Mouse (Mus musculus) limb, embryonic 14.5 days (tissue): ENCODE measurements around the gene Gipc2. TPM values are rescaled to one million over a fixed set of nuclear protein-coding genes. Genes with fewer than 3 reads are reported as not detected.

ENCODE experiments used
- ATAC-seq: fragments of 200-750 bp; cut with Nextera tagmentation; 2 replicates; pipeline ENCODE4 v1.8.0; 2017; ENCODE audit warnings: low read depth, moderate number of reproducible peaks, moderate TSS enrichment; ENCODE audit not compliant: low FRiP score
- DNase-seq: peaks from one replicate; pipeline ENCODE4 v3.0.0-alpha.2; 2015; ENCODE audit warnings: low spot score
- H3K27ac ChIP-seq: fragments of 300-500 bp; sonication (generic); replicated peaks from 2 replicates; pipeline ENCODE4 v1.5.1; 2014; ENCODE audit warnings: low read depth, mild to moderate bottlenecking, low read length, moderate library complexity, mixed read lengths
- H3K27me3 ChIP-seq: fragments of 300-500 bp; sonication (generic); 2 replicates; pipeline ENCODE4 v1.6.1; 2014; ENCODE audit warnings: low read length, mixed read lengths; ENCODE audit not compliant: control insufficient read depth, insufficient read depth
- H3K36me3 ChIP-seq: fragments of 300-500 bp; sonication (generic); 2 replicates; pipeline ENCODE4 v1.6.1; 2014; ENCODE audit warnings: mild to moderate bottlenecking, low read length, moderate library complexity, mixed read lengths; ENCODE audit not compliant: control insufficient read depth, insufficient read depth
- H3K4me1 ChIP-seq: fragments of 300-500 bp; sonication (generic); 2 replicates; pipeline ENCODE4 v1.6.1; 2014; ENCODE audit warnings: antibody characterized with exemption, low read length, mixed read lengths; ENCODE audit not compliant: control insufficient read depth, insufficient read depth
- H3K4me2 ChIP-seq: fragments of 300-500 bp; sonication (generic); replicated peaks from 2 replicates; pipeline ENCODE4 v1.6.1; 2014; ENCODE audit warnings: low read depth, mild to moderate bottlenecking, low read length, moderate library complexity; ENCODE audit not compliant: severe bottlenecking
- H3K4me3 ChIP-seq: fragments of 300-500 bp; sonication (generic); replicated peaks from 2 replicates; pipeline ENCODE4 v1.5.1; 2014; ENCODE audit warnings: low read length
- H3K9ac ChIP-seq: fragments of 300-500 bp; sonication (generic); 2 replicates; pipeline ENCODE4 v1.6.1; 2014; ENCODE audit warnings: mild to moderate bottlenecking, low read depth, low read length, moderate library complexity; ENCODE audit not compliant: severe bottlenecking
- H3K9me3 ChIP-seq: fragments of 300-500 bp; sonication (generic); 2 replicates; pipeline ENCODE4 v1.6.1; 2016; ENCODE audit warnings: low read length; ENCODE audit not compliant: control insufficient read depth
- POLR2A ChIP-seq: fragments of 200-500 bp; IDR thresholded peaks from 2 replicates; pipeline ENCODE4 v1.8.0; 2012; ENCODE audit warnings: inconsistent platforms, mild to moderate bottlenecking, moderate library complexity, borderline replicate concordance; ENCODE audit not compliant: insufficient read depth, insufficient read length; ENCODE audit errors: extremely low read depth
- WGBS: fragments of 180-500 bp; shearing (Covaris S2); extraction: QIAGEN DNeasy Blood & Tissue Kit; methylation state at CpG from one replicate; pipeline ENCODE4 v1.1.7; 2014; 5-methylcytosine and 5-hydroxymethylcytosine counted together
- polyA plus RNA-seq, 2 experiments: library from polyadenylated mRNA; depleted of rRNA in 1 of 2; stranded (reverse) in 1 of 2; unstranded in 1 of 2; fragments of >200 nt; fragmentation: Nextera tagmentation in 1 of 2; extraction: Ambion mirVana in 1 of 2; gene quantifications; 2 replicates each; pipeline versions ENCODE4 v1.2.1 to v1.2.3; 2012 to 2014

Gipc2 gene
- polyA plus RNA-seq, 2 experiments: 2.6 to 4.3 TPM

- Histone ChIP-seq H3K4me1 (no peaks in the 10 kb centered on the region), H3K9ac (no peak overlapping the region), H3K9me3 (no peaks in the 10 kb centered on the region), H3K4me2 (no peak overlapping the region), H3K36me3 (no peaks in the 10 kb centered on the region), H3K27ac (no peak overlapping the region), H3K4me3 (no peak overlapping the region), H3K27me3 (no peaks in the 10 kb centered on the region)
- 78% methylated on average over 5 of the region's 5 CpGs for WGBS
- no peak for TF ChIP-seq POLR2A
- ATAC-seq (no peak), DNase-seq (no peak)
Observed at GRCm38 (mm10) chr3:152154095-152154494, 11.9 kb downstream of the Gipc2 start.

GRCm38 (mm10) chr3:152153152-152153551 is 12.9 kb downstream of the Gipc2 start:
- WGBS: 77% methylated on average over 2 of the region's 2 CpGs
- Histone ChIP-seq H3K27me3 (no peaks in the 10 kb centered on the region), H3K36me3 (no peaks in the 10 kb centered on the region), H3K9me3 (no peaks in the 10 kb centered on the region), H3K4me1 (no peaks in the 10 kb centered on the region), H3K4me3 (no peak overlapping the region), H3K27ac (no peak overlapping the region), H3K9ac (no peak overlapping the region), H3K4me2 (no peak overlapping the region)
- ATAC-seq (no peak), DNase-seq (no peak)
- no peak for TF ChIP-seq POLR2A

GRCm38 (mm10) chr3:152152483-152152804 is 13.6 kb downstream of the Gipc2 start:
- Histone ChIP-seq H3K36me3 (no peaks in the 10 kb centered on the region), H3K27me3 (no peaks in the 10 kb centered on the region), H3K9me3 (no peaks in the 10 kb centered on the region), H3K4me3 (no peak overlapping the region), H3K4me2 (no peak overlapping the region), H3K9ac (no peak overlapping the region), H3K4me1 (no peaks in the 10 kb centered on the region), H3K27ac (no peak overlapping the region)
- no peak for DNase-seq
- ATAC-seq: no peak
- TF ChIP-seq POLR2A: no peak
- 92% methylated on average over 1 of the region's 1 CpGs for WGBS

- no peaks in the 10 kb centered on the region for H3K27me3 ChIP-seq
- H3K9me3 ChIP-seq: no peaks in the 10 kb centered on the region
- H3K27ac ChIP-seq: no peak overlapping the region
- ATAC-seq (no peak), DNase-seq (no peak)
- H3K4me3 ChIP-seq: 0 out of 2 replicates have a peak overlapping the region, but pooled peaks have one; percentile 11
- no peak overlapping the region for H3K9ac ChIP-seq
- no peaks in the 10 kb centered on the region for H3K36me3 ChIP-seq
- H3K4me2 ChIP-seq: peak overlapping the region; percentile 33; the same call in 1 of the 2 replicates
- H3K4me1 ChIP-seq: no peaks in the 10 kb centered on the region
- no peak for TF ChIP-seq POLR2A
- WGBS: 50% methylated on average over 24 of the region's 29 CpGs
Observed at GRCm38 (mm10) chr3:152151725-152152482, 14.1 kb downstream of the Gipc2 start.

- DNase-seq (no peak), ATAC-seq (no peak)
- H3K9ac ChIP-seq: no peak overlapping the region
- H3K27me3 ChIP-seq: no peaks in the 10 kb centered on the region
- TF ChIP-seq POLR2A: no peak
- no peaks in the 10 kb centered on the region for H3K36me3 ChIP-seq
- no peaks in the 10 kb centered on the region for H3K4me1 ChIP-seq
- H3K27ac ChIP-seq: no peak overlapping the region
- WGBS: 52% methylated on average over 3 of the region's 3 CpGs
- no peak overlapping the region for H3K4me3 ChIP-seq
- H3K4me2 ChIP-seq: no peak overlapping the region
- no peaks in the 10 kb centered on the region for H3K9me3 ChIP-seq
Observed at GRCm38 (mm10) chr3:152149863-152150262, 16.2 kb downstream of the Gipc2 start.
